Mouse (Mus musculus) Patski (cell line): Measurements from ENCODE around the gene Hist1h3g. TPM values are rescaled to one million over a fixed set of nuclear protein-coding genes. Genes with fewer than 3 reads are reported as not detected.
"Not testable (repeated sequence)": the region's sequence is repeated elsewhere in the genome, so short reads cannot be mapped to it uniquely, and the experiment has no call there.

Source experiments
- ATAC-seq: fragments of 100-300 bp; one replicate; pipeline ENCODE4 v1.8.0; 2021
- CTCF ChIA-PET: fragments of 350-600 bp; sonication (Branson Sonifier 250); formaldehyde crosslinking; loops from one replicate; lab custom pipeline; 2022; ENCODE audit warnings: inconsistent platforms; lab: Charles Lee
- POLR2A ChIA-PET: fragments of 350-600 bp; sonication (Branson Sonifier 250); formaldehyde crosslinking; loops from one replicate; lab custom pipeline; 2022; ENCODE audit warnings: antibody characterized with exemption, inconsistent platforms; lab: Charles Lee
- DNase-seq: peaks from one replicate; pipeline ENCODE4 v3.0.0-alpha.2; 2011; ENCODE audit warnings: low read depth, low spot score
- H3K27me3 ChIP-seq: fragments of 371-371 bp; one replicate; pipeline ENCODE4 v1.5.1; 2021
- CTCF ChIP-seq: fragments of 100-300 bp; IDR thresholded peaks from one replicate; pipeline ENCODE4 v1.5.1; 2021
- in situ Hi-C: fragments of 300-500 bp; cut with MboI; formaldehyde crosslinking; loops from 3 replicates; pipeline ENCODE4 v1.11.1; 2018; ENCODE audit warnings: low pct_unique_long_range_greater_than_20kb, mixed read lengths
- polyA plus RNA-seq: library from polyadenylated mRNA; unstranded; gene quantifications from one replicate; pipeline ENCODE4 v1.2.3, GENCODE M21; 2021

Gene Hist1h3g
- polyA plus RNA-seq, 1 experiment from 2014 or later, result 1.7 TPM

DNA sequence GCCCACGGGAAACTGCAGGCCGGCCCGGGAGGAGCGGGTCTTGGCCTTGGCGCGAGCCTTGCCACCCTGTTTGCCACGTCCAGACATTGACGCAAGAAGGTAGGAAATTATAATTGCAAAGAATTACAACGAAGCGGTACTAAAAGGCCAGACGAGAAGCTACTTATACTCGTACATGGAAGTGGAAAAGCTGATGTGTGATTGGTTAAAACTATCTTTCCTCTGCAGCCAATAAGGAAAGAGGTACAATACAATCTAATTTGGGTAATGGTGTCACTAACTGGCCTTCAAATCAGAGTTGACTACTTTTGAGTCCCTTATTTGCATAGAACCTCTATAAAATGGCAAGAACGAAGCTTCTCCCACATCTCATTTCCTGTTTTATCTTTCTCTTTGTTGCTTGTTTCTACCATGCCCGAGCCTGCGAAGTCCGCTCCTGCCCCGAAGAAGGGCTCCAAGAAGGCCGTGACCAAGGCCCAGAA is 35.8 kb downstream of the Hist1h3g start, which contains the start of the genes Hist1h2ae and Hist1h2bg:
Gene Hist1h2ae (minus strand): TSS at position 199 of the 482 bp plus-strand sequence.
Gene Hist1h2bg (plus strand): TSS at position 375 of the 482 bp plus-strand sequence.
- DNase-seq (peak; percentile 89), ATAC-seq (peak; percentile 82)
- POLR2A ChIA-PET, result interaction anchor here (1.1 to 1.9 kb wide), 3 partner anchors 11 to 127 kb away, joined by 3 to 5 read pairs (median 5); partner anchors contain the start of genes Hist1h4c and Hist1h4d
- TF ChIP-seq CTCF, result no peak
- no peaks in the 10 kb centered on the region for H3K27me3 ChIP-seq
- in situ Hi-C loops, result no loop called here
- CTCF ChIA-PET, result no interaction called here

DNA sequence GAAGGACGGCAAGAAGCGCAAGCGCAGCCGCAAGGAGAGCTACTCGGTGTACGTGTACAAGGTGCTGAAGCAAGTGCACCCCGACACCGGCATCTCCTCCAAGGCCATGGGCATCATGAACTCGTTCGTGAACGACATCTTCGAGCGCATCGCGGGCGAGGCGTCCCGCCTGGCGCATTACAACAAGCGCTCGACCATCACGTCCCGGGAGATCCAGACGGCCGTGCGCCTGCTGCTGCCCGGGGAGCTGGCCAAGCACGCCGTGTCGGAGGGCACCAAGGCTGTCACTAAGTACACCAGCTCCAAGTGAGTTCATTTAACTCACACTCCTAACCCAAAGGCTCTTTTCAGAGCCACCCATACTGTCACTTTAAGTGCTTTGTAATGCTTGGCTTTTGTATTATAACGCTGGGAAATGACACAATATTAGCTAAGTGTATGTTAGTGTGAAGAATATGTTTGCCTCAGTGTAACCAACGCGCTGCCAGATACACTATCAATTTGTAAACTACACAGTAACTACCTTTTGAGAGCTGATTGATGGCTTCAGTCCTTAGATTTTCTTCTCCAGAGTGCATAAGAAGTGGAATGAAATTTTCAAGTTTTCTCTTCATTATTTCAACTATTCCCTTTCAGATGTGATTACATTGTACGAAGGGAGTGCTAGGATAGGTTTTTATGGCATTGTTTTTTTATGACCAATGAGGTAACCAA is 36.4 kb downstream of the Hist1h3g start:
- CTCF ChIA-PET, ATAC-seq, DNase-seq, in situ Hi-C loops, H3K27me3 ChIP-seq: not testable (repeated sequence)
- POLR2A ChIA-PET, result interaction anchor here (1.1 to 1.9 kb wide), 2 partner anchors 10 to 17 kb away, joined by 3 to 5 read pairs; partner anchors contain the start of gene Hist1h4d

DNA sequence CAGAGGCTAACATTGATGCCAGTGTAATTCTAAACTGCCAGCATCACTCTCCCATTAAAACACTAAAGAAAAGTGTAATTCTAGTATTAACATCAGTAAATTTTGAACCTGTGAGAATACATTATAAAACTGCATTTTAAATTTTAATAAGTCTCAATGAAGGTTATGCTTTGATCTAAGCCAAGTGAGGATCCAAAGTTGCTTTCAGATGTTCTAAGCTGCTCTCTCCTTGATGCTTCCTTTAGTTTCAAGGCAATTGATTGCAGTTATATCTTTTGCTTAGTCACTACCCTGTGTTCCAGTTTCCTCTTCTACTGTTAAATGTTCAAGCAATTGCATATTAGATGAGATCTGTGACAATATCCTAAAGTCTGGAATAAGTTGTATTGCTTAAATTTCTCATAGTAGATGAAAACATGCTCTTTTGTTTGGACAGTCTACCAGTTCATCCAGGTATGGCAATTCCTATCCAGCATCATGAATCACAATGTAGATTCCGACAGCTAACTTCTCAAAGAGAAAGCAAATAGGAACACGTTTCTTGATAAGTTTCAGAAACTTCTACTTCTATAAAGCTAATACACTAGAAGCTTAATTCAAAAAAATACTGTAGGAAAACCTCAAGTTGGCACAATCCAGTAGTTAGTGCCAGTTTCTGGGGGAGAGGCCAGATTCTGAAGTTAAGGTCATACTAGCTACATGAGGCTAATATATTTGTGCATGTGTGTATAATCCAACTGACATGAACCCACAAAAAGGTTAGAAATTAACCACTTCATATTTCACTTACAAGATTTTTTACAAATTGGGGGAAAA is 37.2 kb downstream of the Hist1h3g start:
- no peaks in the 10 kb centered on the region for H3K27me3 ChIP-seq
- ATAC-seq (no peak), DNase-seq (no peak)
- ChIA-PET CTCF (no interaction called here), POLR2A (interaction anchor here (1.1 kb wide), 1 partner anchor 18 kb away, joined by 3 read pairs; no protein-coding TSS in a partner anchor)
- in situ Hi-C loops, result no loop called here
- no peak for TF ChIP-seq CTCF

DNA sequence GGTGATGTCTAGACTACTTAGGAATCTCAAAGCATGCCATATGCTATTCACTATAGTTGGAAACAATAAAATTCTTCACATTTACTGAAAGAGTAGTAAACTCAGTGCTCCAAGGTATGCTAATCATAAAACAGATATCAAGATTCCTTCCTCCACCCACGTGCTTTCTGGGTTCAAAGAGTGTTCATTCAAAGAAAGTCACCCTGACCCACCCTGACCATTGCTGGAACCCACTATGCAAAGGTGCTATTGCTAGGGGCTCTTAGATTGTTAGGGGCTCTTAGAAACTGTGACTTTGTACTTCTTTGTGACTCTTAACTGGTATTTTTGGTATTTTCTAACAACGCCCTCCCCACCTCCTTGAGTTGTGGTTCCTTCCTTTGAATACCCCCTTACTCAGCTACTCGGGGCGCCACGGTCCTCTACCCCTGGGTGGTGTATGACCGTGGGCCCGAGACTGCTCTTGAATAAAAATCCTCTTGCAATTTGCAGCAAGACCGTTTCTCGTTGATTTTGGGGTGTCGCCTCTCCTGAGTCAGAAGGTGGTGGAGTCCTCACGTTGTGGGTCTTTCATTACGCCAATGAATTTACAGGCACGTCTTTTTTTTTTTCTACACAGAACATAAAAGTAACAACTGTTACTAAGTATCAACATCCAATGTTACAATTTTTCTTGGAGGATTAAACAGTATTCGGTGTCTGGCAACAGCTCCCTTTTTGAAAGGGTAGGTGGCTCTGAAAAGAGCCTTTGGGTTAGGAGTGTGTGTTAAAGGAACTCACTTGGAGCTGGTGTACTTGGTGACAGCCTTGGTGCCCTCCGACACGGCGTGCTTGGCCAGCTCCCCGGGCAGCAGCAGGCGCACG is 38.0 kb downstream of the Hist1h3g start:
- DNase-seq, H3K27me3 ChIP-seq, CTCF ChIA-PET, in situ Hi-C loops, ATAC-seq, POLR2A ChIA-PET: not testable (repeated sequence)

DNA sequence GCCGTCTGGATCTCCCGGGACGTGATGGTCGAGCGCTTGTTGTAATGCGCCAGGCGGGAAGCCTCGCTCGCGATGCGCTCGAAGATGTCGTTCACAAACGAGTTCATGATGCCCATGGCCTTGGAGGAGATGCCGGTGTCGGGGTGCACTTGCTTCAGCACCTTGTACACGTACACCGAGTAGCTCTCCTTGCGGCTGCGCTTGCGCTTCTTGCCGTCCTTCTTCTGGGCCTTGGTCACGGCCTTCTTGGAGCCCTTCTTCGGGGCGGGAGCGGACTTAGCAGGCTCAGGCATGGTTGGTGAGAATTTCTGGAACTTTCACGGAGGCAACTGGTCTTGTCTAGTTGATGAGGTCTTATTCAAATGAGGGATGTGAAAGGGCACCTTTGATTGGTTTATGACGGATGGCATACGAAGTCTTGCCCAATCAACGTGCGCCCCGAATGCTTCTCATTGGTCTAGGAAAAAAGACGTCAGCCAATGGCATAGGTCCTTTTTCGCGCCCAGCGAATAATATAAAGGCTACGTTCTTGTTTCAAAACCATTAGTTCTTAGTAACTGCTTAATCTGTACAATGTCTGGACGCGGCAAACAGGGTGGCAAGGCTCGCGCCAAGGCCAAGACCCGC is 38.8 kb downstream of the Hist1h3g start, which contains the start of the genes Hist1h2bf and Hist1h2ad:
Gene Hist1h2bf (minus strand): TSS at position 299 of the 627 bp plus-strand sequence.
Gene Hist1h2ad (plus strand): TSS at position 484 of the 627 bp plus-strand sequence.
- DNase-seq (peak; percentile 94), ATAC-seq (peak; percentile 75)
- POLR2A ChIA-PET, in situ Hi-C loops, CTCF ChIA-PET, H3K27me3 ChIP-seq: not testable (repeated sequence)

DNA sequence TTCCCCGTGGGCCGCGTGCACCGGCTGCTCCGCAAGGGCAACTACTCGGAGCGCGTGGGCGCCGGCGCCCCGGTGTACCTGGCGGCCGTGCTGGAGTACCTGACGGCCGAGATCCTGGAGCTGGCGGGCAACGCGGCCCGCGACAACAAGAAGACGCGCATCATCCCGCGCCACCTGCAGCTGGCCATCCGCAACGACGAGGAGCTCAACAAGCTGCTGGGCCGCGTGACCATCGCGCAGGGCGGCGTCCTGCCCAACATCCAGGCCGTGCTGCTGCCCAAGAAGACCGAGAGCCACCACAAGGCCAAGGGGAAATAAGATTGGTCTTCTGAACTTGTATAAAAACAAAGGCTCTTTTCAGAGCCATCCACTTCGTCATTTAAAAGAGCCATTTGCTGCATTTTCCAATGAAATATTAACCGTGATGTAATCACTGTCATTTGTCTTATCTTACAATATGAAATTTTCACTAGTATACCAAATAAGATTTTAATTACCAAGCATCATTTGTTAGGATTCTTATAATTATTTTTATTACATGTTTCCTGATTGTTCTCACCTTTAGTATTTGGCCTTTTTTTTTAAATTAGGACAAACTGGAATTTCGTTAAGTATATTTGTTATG is 39.4 kb downstream of the Hist1h3g start:
- H3K27me3 ChIP-seq, ATAC-seq, DNase-seq, CTCF ChIA-PET: not testable (repeated sequence)
- TF ChIP-seq CTCF, result peak; percentile 17
- POLR2A ChIA-PET, result interaction anchor here (0.8 kb wide), 1 partner anchor 24 kb away, joined by 3 read pairs; no protein-coding TSS in a partner anchor
- in situ Hi-C loops, result loop anchor here (5.0 kb wide), 1 partner anchor 168 kb away; no protein-coding TSS in a partner anchor

DNA sequence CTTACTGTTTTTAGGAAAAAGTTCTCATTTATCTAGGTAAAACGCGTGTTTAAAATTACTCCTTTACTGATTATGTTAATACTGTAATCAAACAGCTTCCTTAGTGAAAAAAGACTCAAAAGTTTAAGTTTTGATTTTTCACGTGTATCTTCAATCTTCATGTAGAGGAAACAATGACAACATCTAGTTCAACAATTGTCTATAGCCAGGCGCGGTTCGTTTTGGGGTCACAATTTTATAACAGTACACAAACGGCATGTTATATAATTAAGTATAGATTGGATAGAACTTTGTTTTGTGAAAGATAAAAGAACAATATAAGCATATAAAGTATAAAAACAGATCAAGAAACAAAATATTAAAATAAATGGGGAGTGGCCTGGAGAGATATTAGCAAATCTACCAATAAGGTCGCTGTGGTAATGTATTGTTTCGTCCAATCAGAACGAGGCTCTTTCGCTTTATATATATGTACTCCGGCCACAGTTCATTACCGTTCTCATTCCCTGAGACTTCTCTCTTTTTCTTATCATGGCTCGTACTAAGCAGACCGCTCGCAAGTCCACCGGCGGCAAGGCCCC is 40.1 kb downstream of the Hist1h3g start, which contains the start of gene Hist1h3d:
Gene Hist1h3d (plus strand): TSS at position 493 of the 581 bp plus-strand sequence.
- TF ChIP-seq CTCF, result no peak
- ChIA-PET POLR2A (interaction anchor here (0.8 kb wide), 1 partner anchor 23 kb away, joined by 3 read pairs; no protein-coding TSS in a partner anchor), CTCF (no interaction called here)
- ATAC-seq (peak; percentile 41), DNase-seq (no peak)
- no peaks in the 10 kb centered on the region for H3K27me3 ChIP-seq
- in situ Hi-C loops, result loop anchor here (5.0 kb wide), 1 partner anchor 167 kb away; no protein-coding TSS in a partner anchor

DNA sequence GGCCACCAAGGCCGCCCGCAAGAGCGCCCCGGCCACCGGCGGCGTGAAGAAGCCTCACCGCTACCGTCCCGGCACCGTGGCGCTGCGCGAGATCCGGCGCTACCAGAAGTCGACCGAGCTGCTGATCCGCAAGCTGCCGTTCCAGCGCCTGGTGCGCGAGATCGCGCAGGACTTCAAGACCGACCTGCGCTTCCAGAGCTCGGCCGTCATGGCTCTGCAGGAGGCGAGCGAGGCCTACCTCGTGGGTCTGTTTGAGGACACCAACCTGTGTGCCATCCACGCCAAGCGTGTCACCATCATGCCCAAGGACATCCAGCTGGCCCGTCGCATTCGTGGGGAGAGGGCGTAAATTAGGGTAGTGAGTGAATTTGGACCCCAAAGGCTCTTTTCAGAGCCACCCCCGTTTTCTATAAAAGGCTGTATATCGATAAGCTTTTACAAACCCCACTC is 40.7 kb downstream of the Hist1h3g start:
- DNase-seq, CTCF ChIA-PET, H3K27me3 ChIP-seq: not testable (repeated sequence)
- peak; percentile 1 for ATAC-seq
- POLR2A ChIA-PET, result interaction anchor here (1.2 kb wide), 1 partner anchor 108 kb away, joined by 3 read pairs; the partner anchor contains the start of genes Hist1h2ac and Hist1h2bc
- in situ Hi-C loops, result loop anchor here (5.0 kb wide), 1 partner anchor 166 kb away; no protein-coding TSS in a partner anchor
